Mouse (Mus musculus): ENCODE measurements at regions not wholly inside any gene's neighbourhood (a gene's known extent, or its start where the extent isn't known, plus 50 kb on each side); places are given as distances from the start of the nearest gene placed in this dataset.

DNA sequence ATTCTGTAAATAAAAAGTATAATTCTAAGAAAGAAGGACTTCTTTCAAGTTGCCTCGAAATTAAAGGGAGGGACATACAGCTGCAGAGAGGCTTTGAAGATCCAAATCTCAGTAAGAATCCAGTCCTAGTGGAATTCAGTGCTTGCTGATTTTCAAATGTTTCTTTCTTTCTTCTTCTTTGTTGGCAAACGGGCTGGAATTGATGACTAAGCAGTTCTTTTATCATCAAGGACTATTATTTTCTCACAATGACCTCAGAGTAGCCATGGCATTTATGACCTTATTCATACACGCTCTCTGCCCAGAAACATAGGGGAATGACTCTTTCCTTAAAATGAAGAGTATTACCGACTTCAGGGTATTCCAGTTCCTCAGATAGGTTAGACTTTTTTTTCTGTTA is 1185.9 kb downstream of the Gsdmc2 start:
- H3K9me3 ChIP-seq (replicated peaks) = no peaks in the 10 kb centered on the region
- WGBS = 65% methylated on average over 4 of the region's 4 CpGs
- DNase-seq (ENCODE audit: low spot score) = no peak
- no peaks in the 10 kb centered on the region for H3K27me3 ChIP-seq (ENCODE audit: low read depth, poor library complexity, severe bottlenecking)
- no peaks in the 10 kb centered on the region for H3K4me1 ChIP-seq
- no peak overlapping the region for H3K27ac ChIP-seq (replicated peaks)
- no peaks in the 10 kb centered on the region for H3K36me3 ChIP-seq
- H3K4me3 ChIP-seq = no peak overlapping the region

GRCm38 (mm10) chr15:62658695-62659094 is 1186.3 kb downstream of the Gsdmc2 start:
- no peak for DNase-seq (ENCODE audit: low spot score)
- Histone ChIP-seq H3K9me3 (replicated peaks) (no peaks in the 10 kb centered on the region), H3K27me3 (ENCODE audit: low read depth, poor library complexity, severe bottlenecking) (no peaks in the 10 kb centered on the region), H3K4me1 (no peaks in the 10 kb centered on the region), H3K36me3 (no peaks in the 10 kb centered on the region), H3K27ac (replicated peaks) (no peak overlapping the region), H3K4me3 (no peak overlapping the region)
- WGBS = 87% methylated on average over 1 of the region's 1 CpGs

DNA sequence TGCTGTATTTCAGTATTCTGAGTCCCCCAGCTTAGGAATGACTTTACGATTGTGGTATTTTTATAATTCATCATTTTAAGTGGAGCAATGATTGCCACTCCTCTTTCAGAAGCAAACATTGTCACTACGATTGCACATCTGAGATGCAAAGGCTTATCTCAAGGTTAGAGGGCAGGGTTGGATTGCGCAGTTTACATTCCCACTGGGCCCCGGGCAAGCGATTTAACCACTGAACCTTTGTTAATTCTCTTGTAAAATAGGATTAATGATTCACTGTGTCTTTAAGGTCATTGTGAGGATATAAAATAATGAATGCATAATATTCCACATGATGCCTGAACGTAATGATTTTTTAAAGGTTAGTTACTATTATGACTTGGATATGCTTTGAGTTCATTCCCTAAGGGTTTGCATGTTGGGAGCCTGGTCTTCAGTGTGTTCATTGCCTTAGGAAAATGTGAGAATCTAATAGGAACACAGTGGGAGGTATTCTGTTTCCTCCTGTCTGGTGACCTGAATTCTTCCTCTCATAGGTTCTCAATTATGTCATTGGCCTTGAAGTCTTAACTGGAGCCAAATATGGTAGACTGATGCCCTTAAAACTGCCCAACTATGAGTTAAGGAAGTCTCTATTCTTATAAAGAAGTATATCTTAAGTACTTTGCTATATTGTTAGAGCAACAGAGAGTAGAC is 1198.4 kb downstream of the Gsdmc2 start:
- Histone ChIP-seq H3K27ac (replicated peaks) (no peak overlapping the region), H3K4me3 (no peak overlapping the region), H3K36me3 (no peaks in the 10 kb centered on the region), H3K4me1 (no peaks in the 10 kb centered on the region), H3K9me3 (replicated peaks) (no peaks in the 10 kb centered on the region), H3K27me3 (ENCODE audit: low read depth, poor library complexity, severe bottlenecking) (no peaks in the 10 kb centered on the region)
- no peak for DNase-seq (ENCODE audit: low spot score)
- WGBS = 74% methylated on average over 6 of the region's 6 CpGs

- Histone ChIP-seq H3K9me3 (replicated peaks) (no peaks in the 10 kb centered on the region), H3K36me3 (no peaks in the 10 kb centered on the region), H3K27ac (replicated peaks) (no peak overlapping the region), H3K4me1 (no peaks in the 10 kb centered on the region), H3K27me3 (ENCODE audit: low read depth, poor library complexity, severe bottlenecking) (no peaks in the 10 kb centered on the region), H3K4me3 (no peak overlapping the region)
- DNase-seq (ENCODE audit: low spot score) = no peak
- WGBS = 84% methylated on average over 2 of the region's 2 CpGs
Measured at GRCm38 (mm10) chr15:62644744-62645143, 1200.2 kb downstream of the Gsdmc2 start.

DNA sequence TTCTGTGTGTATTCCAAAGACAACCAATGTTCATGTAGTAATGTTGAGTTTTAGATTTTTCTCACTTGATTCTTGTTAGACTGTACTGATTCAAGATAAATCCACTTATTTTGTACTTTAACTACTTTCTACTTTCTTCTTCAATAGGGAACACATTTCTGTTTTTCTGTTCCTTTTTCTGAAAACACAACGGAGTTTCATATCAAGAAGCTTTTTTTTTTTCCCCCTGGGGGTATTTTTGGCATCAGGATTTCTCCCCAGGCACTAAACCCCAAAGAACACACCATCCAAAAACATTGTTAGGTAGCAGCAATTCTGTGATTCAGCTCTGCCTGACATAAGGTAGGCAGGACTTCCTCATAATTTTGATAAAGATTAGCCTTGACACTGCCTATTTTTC is 1200.7 kb downstream of the Gsdmc2 start:
- no peak overlapping the region for H3K4me3 ChIP-seq
- H3K27me3 ChIP-seq (ENCODE audit: low read depth, poor library complexity, severe bottlenecking) = no peaks in the 10 kb centered on the region
- H3K36me3 ChIP-seq = no peaks in the 10 kb centered on the region
- no peak overlapping the region for H3K27ac ChIP-seq (replicated peaks)
- DNase-seq (ENCODE audit: low spot score) = no peak
- H3K9me3 ChIP-seq (replicated peaks) = no peaks in the 10 kb centered on the region
- H3K4me1 ChIP-seq = no peaks in the 10 kb centered on the region
- 88% methylated on average over 1 of the region's 1 CpGs for WGBS

- no peak overlapping the region for H3K27ac ChIP-seq (replicated peaks)
- H3K4me1 ChIP-seq = no peaks in the 10 kb centered on the region
- H3K4me3 ChIP-seq = no peak overlapping the region
- H3K27me3 ChIP-seq (ENCODE audit: low read depth, poor library complexity, severe bottlenecking) = no peaks in the 10 kb centered on the region
- WGBS = 72% methylated on average over 7 of the region's 7 CpGs
- no peaks in the 10 kb centered on the region for H3K36me3 ChIP-seq
- H3K9me3 ChIP-seq (replicated peaks) = no peaks in the 10 kb centered on the region
- DNase-seq (ENCODE audit: low spot score) = no peak
Measured at GRCm38 (mm10) chr15:62641051-62641710, 1203.8 kb downstream of the Gsdmc2 start.

DNA sequence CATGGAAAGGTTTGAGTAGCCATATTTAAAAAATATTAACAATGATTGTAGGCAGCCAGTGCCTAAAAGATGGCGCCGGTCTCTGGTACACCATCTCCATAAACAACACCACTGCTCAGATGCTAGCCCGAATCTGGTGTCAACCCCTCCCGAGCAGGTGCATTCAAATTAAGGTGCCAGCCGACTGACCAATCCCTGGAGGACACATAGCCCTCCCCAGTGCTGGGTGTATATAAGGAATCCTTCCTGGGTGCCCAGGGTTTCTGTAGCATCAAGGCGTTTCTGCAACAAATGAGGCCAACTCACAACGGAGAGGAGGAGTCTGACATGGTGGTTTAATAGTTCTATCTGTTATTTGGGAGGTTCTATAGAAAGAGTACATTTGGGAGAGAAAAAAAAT is 1219.6 kb downstream of the Gsdmc2 start:
- WGBS = 88% methylated on average over 7 of the region's 7 CpGs
- DNase-seq (ENCODE audit: low spot score) = no peak
- Histone ChIP-seq H3K9me3 (replicated peaks) (no peaks in the 10 kb centered on the region), H3K4me1 (no peaks in the 10 kb centered on the region), H3K4me3 (no peak overlapping the region), H3K36me3 (no peaks in the 10 kb centered on the region), H3K27me3 (ENCODE audit: low read depth, poor library complexity, severe bottlenecking) (no peaks in the 10 kb centered on the region), H3K27ac (replicated peaks) (no peak overlapping the region)

GRCm38 (mm10) chr15:62616042-62616441 is 1228.9 kb downstream of the Gsdmc2 start:
- Histone ChIP-seq H3K4me1 (no peaks in the 10 kb centered on the region), H3K9me3 (replicated peaks) (no peaks in the 10 kb centered on the region), H3K4me3 (no peak overlapping the region), H3K27me3 (ENCODE audit: low read depth, poor library complexity, severe bottlenecking) (no peaks in the 10 kb centered on the region), H3K36me3 (no peaks in the 10 kb centered on the region), H3K27ac (replicated peaks) (no peak overlapping the region)
- no peak for DNase-seq (ENCODE audit: low spot score)
- 96% methylated on average over 5 of the region's 5 CpGs for WGBS

- H3K27ac ChIP-seq (replicated peaks) = no peak overlapping the region
- no peaks in the 10 kb centered on the region for H3K4me1 ChIP-seq
- H3K9me3 ChIP-seq (replicated peaks) = no peaks in the 10 kb centered on the region
- no peaks in the 10 kb centered on the region for H3K36me3 ChIP-seq
- H3K27me3 ChIP-seq (ENCODE audit: low read depth, poor library complexity, severe bottlenecking) = no peaks in the 10 kb centered on the region
- no peak overlapping the region for H3K4me3 ChIP-seq
- DNase-seq (ENCODE audit: low spot score) = no peak
Measured at GRCm38 (mm10) chr15:62596735-62597134, 1248.2 kb downstream of the Gsdmc2 start.

DNA sequence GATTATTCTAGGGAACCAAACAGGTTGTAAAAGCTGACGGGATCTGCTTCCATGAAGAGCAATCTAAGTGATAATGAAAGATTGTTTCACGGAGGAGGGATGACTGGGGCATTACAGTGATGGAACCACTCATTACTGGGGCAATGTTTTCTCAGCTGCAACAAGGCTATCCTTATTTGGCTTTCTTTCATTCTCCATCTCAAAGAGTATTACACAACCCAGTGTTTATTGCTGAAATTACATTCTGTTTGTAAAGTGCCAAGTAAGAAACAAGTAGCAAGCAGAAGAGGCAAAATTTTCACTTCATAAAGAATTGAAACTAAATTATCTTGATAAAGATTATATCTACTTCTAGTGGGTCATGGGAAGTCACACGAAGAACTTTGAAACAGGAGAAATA is 1256.4 kb downstream of the Gsdmc2 start:
- Histone ChIP-seq H3K4me3 (no peak overlapping the region), H3K9me3 (replicated peaks) (no peaks in the 10 kb centered on the region), H3K27ac (replicated peaks) (no peak overlapping the region), H3K4me1 (no peaks in the 10 kb centered on the region), H3K36me3 (no peaks in the 10 kb centered on the region), H3K27me3 (ENCODE audit: low read depth, poor library complexity, severe bottlenecking) (no peaks in the 10 kb centered on the region)
- 86% methylated on average over 3 of the region's 3 CpGs for WGBS
- DNase-seq (ENCODE audit: low spot score) = no peak

DNA sequence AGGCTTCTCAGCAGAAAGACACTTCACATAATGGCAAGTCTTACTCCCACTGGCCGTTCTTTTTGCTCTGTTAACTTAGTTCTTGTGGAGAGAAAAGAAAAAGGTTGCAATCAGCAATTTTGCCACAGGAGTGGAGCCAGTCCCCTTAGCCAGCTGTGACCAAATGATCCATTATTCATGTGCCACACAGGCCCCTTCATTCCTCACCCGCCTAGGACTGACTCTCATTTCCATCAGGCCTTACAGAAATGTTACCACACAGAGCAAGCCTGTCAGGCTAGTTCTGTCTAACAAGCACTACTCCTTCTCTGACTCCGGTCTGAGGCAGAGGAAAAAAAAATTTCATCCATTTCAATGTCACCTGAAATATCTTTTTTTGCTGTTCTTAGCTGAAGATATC is 1266.2 kb downstream of the Gsdmc2 start:
- no peaks in the 10 kb centered on the region for H3K9me3 ChIP-seq (replicated peaks)
- H3K4me1 ChIP-seq = peaks cover 20% of the 10 kb centered on the region
- 45% methylated on average over 3 of the region's 3 CpGs for WGBS
- H3K4me3 ChIP-seq = no peak overlapping the region
- no peaks in the 10 kb centered on the region for H3K36me3 ChIP-seq
- no peak overlapping the region; the same call in 1 of the 2 replicates for H3K27ac ChIP-seq (replicated peaks)
- no peaks in the 10 kb centered on the region for H3K27me3 ChIP-seq (ENCODE audit: low read depth, poor library complexity, severe bottlenecking)
- peak; percentile 39 for DNase-seq (ENCODE audit: low spot score)

DNA sequence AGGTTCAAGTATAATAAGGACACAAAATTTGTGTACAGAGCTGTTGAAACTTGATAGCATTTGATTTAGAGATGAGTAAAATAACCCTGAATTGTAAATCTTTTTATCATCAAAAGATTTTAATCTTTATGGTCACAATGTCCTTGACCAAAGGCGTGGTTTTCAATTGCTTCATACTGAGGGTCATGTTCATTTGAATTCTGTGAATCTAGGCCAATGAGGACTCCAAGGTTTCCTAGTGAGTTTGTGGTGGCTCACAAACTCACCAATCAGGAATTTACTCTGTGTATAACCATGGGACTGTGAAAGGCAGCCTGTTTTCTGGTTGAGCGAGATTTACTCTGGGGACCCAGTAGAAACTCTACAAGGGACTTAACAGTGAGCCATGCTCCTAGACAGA is 1269.2 kb downstream of the Gsdmc2 start:
- Histone ChIP-seq H3K4me3 (no peak overlapping the region), H3K36me3 (no peaks in the 10 kb centered on the region), H3K4me1 (peaks cover 20% of the 10 kb centered on the region), H3K27me3 (ENCODE audit: low read depth, poor library complexity, severe bottlenecking) (no peaks in the 10 kb centered on the region), H3K9me3 (replicated peaks) (no peaks in the 10 kb centered on the region), H3K27ac (replicated peaks) (no peak overlapping the region)
- 85% methylated on average over 2 of the region's 2 CpGs for WGBS
- DNase-seq (ENCODE audit: low spot score) = no peak

- DNase-seq (ENCODE audit: low spot score) = no peak
- H3K4me1 ChIP-seq = no peaks in the 10 kb centered on the region
- H3K4me3 ChIP-seq = no peak overlapping the region
- H3K27me3 ChIP-seq (ENCODE audit: low read depth, poor library complexity, severe bottlenecking) = no peaks in the 10 kb centered on the region
- H3K27ac ChIP-seq (replicated peaks) = no peak overlapping the region
- no peaks in the 10 kb centered on the region for H3K9me3 ChIP-seq (replicated peaks)
- no peaks in the 10 kb centered on the region for H3K36me3 ChIP-seq
- 80% methylated on average over 7 of the region's 7 CpGs for WGBS
Measured at GRCm38 (mm10) chr15:62571803-62572202, 1273.2 kb downstream of the Gsdmc2 start.

All from midbrain, embryonic 10.5 days (tissue).